Mouse (Mus musculus): ENCODE measurements at regions not wholly inside any gene's neighbourhood (a gene's known extent, or its start where the extent isn't known, plus 50 kb on each side); places are given as distances from the start of the nearest gene placed in this dataset.

DNA sequence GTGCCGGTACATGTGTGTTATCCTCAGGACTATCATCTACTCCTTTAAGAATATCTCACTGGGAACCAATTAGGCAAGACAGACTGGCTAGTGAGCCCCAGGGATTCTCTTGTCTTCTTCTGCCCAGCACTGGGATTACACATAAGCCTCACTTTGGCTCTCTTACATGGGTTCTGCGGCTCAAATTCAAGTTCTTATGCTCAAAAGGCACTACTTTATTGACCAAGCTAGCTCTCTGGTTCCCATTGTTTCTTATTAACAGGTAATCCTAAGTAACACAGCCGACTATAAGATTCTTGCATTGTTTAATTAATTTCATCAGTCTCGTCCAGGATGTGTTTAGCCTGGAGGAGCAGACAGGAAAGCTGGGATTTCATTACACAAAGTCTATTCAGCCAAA is 80.3 kb upstream of the Tab2 start:
- Histone ChIP-seq H3K4me2 (replicated peaks) (no peak overlapping the region), H3K27ac (no peak overlapping the region), H3K9me3 (no peaks in the 10 kb centered on the region), H3K4me3 (replicated peaks) (no peak overlapping the region), H3K36me3 (no peaks in the 10 kb centered on the region), H3K27me3 (replicated peaks) (no peaks in the 10 kb centered on the region), H3K9ac (no peak overlapping the region), H3K4me1 (replicated peaks) (no peaks in the 10 kb centered on the region)
- WGBS: 76% methylated on average over 4 of the region's 4 CpGs
- no peak for ATAC-seq

DNA sequence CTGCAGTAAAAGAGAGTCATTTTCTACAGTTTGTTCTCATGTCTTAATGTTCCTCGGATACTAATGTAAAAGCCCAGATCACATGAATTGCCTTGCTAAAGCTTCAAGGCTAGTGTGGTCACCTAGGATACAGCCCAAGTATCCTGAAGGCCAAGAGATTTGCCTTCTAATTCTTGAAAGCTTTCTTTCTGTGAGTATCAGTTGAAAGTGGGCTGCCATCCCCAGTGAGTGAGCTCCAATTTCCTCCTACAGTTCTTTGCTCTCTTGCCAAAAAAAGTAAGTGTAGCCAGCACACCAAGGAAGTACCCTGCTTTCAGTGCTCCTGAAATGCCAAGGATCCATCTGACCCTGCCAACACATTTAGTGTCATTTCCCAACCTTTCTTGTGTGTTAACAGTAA is 79.3 kb upstream of the Tab2 start:
- no peaks in the 10 kb centered on the region for H3K4me1 ChIP-seq (replicated peaks)
- no peak overlapping the region for H3K27ac ChIP-seq
- ATAC-seq: no peak
- no peaks in the 10 kb centered on the region for H3K36me3 ChIP-seq
- H3K9me3 ChIP-seq: no peaks in the 10 kb centered on the region
- 60% methylated on average over 1 of the region's 1 CpGs for whole genome bisulfite sequencing
- H3K4me3 ChIP-seq (replicated peaks): no peak overlapping the region
- H3K27me3 ChIP-seq (replicated peaks): no peaks in the 10 kb centered on the region
- H3K4me2 ChIP-seq (replicated peaks): no peak overlapping the region
- H3K9ac ChIP-seq: no peak overlapping the region

GRCm38 (mm10) chr10:8032203-8032602 is 76.2 kb upstream of the Tab2 start:
- Histone ChIP-seq H3K4me1 (replicated peaks) (peaks cover 6% of the 10 kb centered on the region), H3K36me3 (no peaks in the 10 kb centered on the region), H3K9ac (no peak overlapping the region), H3K27ac (no peak overlapping the region), H3K4me3 (replicated peaks) (no peak overlapping the region), H3K27me3 (replicated peaks) (no peaks in the 10 kb centered on the region), H3K9me3 (no peaks in the 10 kb centered on the region), H3K4me2 (replicated peaks) (no peak overlapping the region)
- no peak for ATAC-seq
- 86% methylated on average over 1 of the region's 1 CpGs for WGBS

GRCm38 (mm10) chr10:8028840-8029239 is 72.8 kb upstream of the Tab2 start:
- Histone ChIP-seq H3K27ac (no peak overlapping the region), H3K4me2 (replicated peaks) (no peak overlapping the region), H3K4me1 (replicated peaks) (peaks cover 6% of the 10 kb centered on the region), H3K9me3 (no peaks in the 10 kb centered on the region), H3K9ac (no peak overlapping the region), H3K36me3 (no peaks in the 10 kb centered on the region), H3K27me3 (replicated peaks) (no peaks in the 10 kb centered on the region), H3K4me3 (replicated peaks) (no peak overlapping the region)
- WGBS: 46% methylated on average over 2 of the region's 2 CpGs
- peak; percentile 72 for ATAC-seq

DNA sequence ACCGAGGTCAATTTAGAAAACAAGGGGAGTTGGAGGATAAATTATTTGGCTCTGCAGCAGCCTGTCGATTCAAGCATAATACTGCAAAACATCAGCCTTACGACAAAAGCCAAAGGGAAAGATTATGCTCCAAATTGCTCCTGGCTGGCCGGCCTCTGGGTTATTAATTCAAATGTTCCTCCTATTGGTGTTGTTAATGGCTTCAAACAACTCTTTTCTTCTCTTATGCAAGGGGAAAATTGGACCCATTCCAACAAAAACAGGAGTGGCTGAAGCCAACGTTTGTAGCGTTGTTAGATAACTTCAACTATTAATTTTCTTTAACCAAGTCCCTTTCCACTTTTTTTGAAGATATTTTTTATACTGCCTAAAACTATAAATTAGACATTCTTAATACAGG is 71.0 kb upstream of the Tab2 start:
- Histone ChIP-seq H3K27ac (no peak overlapping the region), H3K4me3 (replicated peaks) (no peak overlapping the region), H3K9ac (no peak overlapping the region), H3K9me3 (no peaks in the 10 kb centered on the region), H3K4me2 (replicated peaks) (no peak overlapping the region), H3K27me3 (replicated peaks) (no peaks in the 10 kb centered on the region), H3K4me1 (replicated peaks) (peaks cover 7% of the 10 kb centered on the region), H3K36me3 (no peaks in the 10 kb centered on the region)
- peak; percentile 34; the same call in 1 of the 2 replicates for ATAC-seq
- 14% methylated on average over 6 of the region's 6 CpGs for WGBS

GRCm38 (mm10) chr10:8023741-8024140 is 67.7 kb upstream of the Tab2 start:
- ATAC-seq: no peak
- Histone ChIP-seq H3K36me3 (no peaks in the 10 kb centered on the region), H3K9me3 (no peaks in the 10 kb centered on the region), H3K4me3 (replicated peaks) (no peak overlapping the region), H3K27ac (no peak overlapping the region), H3K4me2 (replicated peaks) (no peak overlapping the region), H3K4me1 (replicated peaks) (peaks cover 6% of the 10 kb centered on the region), H3K27me3 (replicated peaks) (no peaks in the 10 kb centered on the region), H3K9ac (no peak overlapping the region)
- WGBS: 91% methylated on average over 2 of the region's 2 CpGs

- no peak overlapping the region for H3K9ac ChIP-seq
- peak; percentile 36; the same call in 1 of the 2 replicates for ATAC-seq
- no peaks in the 10 kb centered on the region for H3K9me3 ChIP-seq
- H3K27me3 ChIP-seq (replicated peaks): no peaks in the 10 kb centered on the region
- 52% methylated on average over 1 of the region's 1 CpGs for WGBS
- H3K4me2 ChIP-seq (replicated peaks): no peak overlapping the region
- H3K27ac ChIP-seq: no peak overlapping the region
- H3K36me3 ChIP-seq: no peaks in the 10 kb centered on the region
- peaks cover 2% of the 10 kb centered on the region; the same call in 1 of the 2 replicates for H3K4me1 ChIP-seq (replicated peaks)
- no peak overlapping the region for H3K4me3 ChIP-seq (replicated peaks)
These were observed 65.9 kb upstream of the Tab2 start for GRCm38 (mm10) chr10:8021971-8022370.

GRCm38 (mm10) chr10:8020916-8021705 is 65.1 kb upstream of the Tab2 start:
- H3K9ac ChIP-seq: no peak overlapping the region
- no peaks in the 10 kb centered on the region for H3K27me3 ChIP-seq (replicated peaks)
- no peaks in the 10 kb centered on the region for H3K36me3 ChIP-seq
- H3K4me3 ChIP-seq (replicated peaks): no peak overlapping the region
- 57% methylated on average over 4 of the region's 4 CpGs for WGBS
- peak; percentile 60 for ATAC-seq
- no peaks in the 10 kb centered on the region for H3K9me3 ChIP-seq
- H3K4me1 ChIP-seq (replicated peaks): 0 out of 2 replicates have a peak, but pooled peaks cover 2% of the 10 kb centered on the region
- H3K4me2 ChIP-seq (replicated peaks): no peak overlapping the region
- H3K27ac ChIP-seq: no peak overlapping the region

DNA sequence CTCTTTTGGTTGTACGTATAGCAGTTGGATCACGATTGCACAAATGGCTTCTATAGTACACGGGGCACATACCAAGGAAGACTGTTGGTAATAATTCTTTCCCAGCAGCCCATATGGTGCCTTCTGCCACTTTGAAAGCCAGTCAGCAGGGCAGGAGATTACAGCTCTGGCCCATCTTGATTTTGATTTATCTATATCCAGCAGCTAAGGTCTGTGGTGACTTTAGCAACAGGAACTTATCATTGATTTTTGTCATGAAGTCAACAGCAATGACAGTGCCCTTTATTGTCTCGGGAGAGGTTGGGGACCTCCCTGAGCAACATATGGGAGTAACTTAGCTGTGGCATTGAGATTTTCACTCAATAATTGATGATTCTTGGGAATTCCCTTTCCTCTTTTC is 64.1 kb upstream of the Tab2 start:
- no peak overlapping the region for H3K4me3 ChIP-seq (replicated peaks)
- no peak for ATAC-seq

DNA sequence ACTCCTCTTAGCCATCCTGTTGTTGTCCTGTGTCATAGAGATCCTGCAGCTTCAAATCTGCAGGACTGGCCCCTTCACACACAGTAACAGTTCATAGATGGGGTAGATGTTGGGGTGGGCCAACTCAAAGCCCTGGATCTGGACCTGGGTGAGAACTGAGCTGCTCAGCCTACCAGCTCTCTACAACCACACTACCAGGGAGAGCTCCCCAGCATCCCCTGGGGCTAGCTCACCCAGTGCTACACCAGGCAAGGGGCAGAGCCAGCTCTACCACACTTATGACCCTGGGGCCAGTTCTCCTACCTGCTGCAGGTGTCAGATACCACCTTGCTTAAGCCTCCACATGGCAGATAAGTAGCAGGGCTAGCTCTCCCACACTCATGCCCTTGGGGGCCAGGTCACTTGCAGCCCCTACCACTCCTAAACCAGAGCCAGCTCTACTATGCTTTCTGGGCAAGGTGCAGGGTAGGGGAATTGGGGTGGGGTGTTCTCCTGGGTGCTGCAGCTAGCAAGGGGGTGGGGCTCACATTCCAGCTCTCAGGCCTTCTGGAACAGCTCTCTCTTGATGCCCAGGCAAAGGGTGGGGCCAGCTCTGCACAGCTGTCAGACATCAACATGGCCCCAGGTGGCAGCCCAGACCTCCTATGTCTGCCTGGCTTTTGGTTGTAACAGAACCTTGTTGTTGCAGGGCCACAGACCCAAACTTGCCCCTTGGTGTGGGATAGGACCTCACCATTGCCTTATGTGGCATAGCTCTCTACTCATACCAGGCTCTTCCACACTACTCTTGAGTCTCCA is 62.4 kb upstream of the Tab2 start:
- H3K4me2 ChIP-seq (replicated peaks): no peak overlapping the region
- no peak overlapping the region for H3K27ac ChIP-seq
- no peaks in the 10 kb centered on the region for H3K9me3 ChIP-seq
- peak; percentile 41; the same call in 1 of the 2 replicates for ATAC-seq
- no peak overlapping the region for H3K9ac ChIP-seq
- 0 out of 2 replicates have a peak, but pooled peaks cover 2% of the 10 kb centered on the region for H3K4me1 ChIP-seq (replicated peaks)
- no peaks in the 10 kb centered on the region for H3K36me3 ChIP-seq
- H3K27me3 ChIP-seq (replicated peaks): no peaks in the 10 kb centered on the region
- no peak overlapping the region for H3K4me3 ChIP-seq (replicated peaks)

More for the DNA sequence above, 64.1 kb upstream of the Tab2 start:
- H3K27ac ChIP-seq: no peak overlapping the region
- 80% methylated on average over 4 of the region's 4 CpGs for whole genome bisulfite sequencing
- H3K27me3 ChIP-seq (replicated peaks): no peaks in the 10 kb centered on the region
- H3K4me1 ChIP-seq (replicated peaks): 0 out of 2 replicates have a peak, but pooled peaks cover 2% of the 10 kb centered on the region
- H3K9ac ChIP-seq: no peak overlapping the region
- H3K4me2 ChIP-seq (replicated peaks): no peak overlapping the region
- no peaks in the 10 kb centered on the region for H3K9me3 ChIP-seq
- H3K36me3 ChIP-seq: no peaks in the 10 kb centered on the region

- Histone ChIP-seq H3K27ac (no peak overlapping the region), H3K4me2 (replicated peaks) (no peak overlapping the region), H3K9ac (no peak overlapping the region), H3K4me1 (replicated peaks) (no peaks in the 10 kb centered on the region), H3K36me3 (no peaks in the 10 kb centered on the region), H3K27me3 (replicated peaks) (no peaks in the 10 kb centered on the region), H3K9me3 (no peaks in the 10 kb centered on the region), H3K4me3 (replicated peaks) (no peak overlapping the region)
- WGBS: 82% methylated on average over 2 of the region's 2 CpGs
- ATAC-seq: no peak
These were observed 60.7 kb upstream of the Tab2 start for GRCm38 (mm10) chr10:8016741-8017140.

DNA sequence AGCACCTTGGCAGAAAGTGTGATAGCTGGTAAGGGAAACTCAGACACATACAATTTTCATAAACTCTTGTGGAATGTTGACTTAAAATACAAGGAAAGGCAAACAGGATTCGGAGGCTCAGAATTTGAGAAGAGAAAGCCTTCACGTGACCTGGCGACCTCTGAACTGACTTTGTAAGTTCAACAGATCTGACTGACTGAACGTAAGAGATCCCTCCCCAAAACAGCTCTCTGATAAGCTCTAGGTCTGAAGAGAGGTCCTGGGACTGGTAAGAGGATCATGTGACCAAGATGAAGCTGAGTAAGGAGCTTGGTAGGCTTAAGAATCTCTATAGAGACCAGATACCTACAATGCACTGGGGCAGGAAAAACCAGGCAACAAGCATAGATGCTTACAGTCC is 55.7 kb upstream of the Tab2 start:
- 57% methylated on average over 4 of the region's 4 CpGs for WGBS
- no peaks in the 10 kb centered on the region for H3K4me1 ChIP-seq (replicated peaks)
- no peaks in the 10 kb centered on the region for H3K36me3 ChIP-seq
- no peak for ATAC-seq
- no peak overlapping the region for H3K27ac ChIP-seq
- no peak overlapping the region for H3K9ac ChIP-seq
- no peaks in the 10 kb centered on the region for H3K27me3 ChIP-seq (replicated peaks)
- no peak overlapping the region for H3K4me3 ChIP-seq (replicated peaks)
- H3K4me2 ChIP-seq (replicated peaks): no peak overlapping the region
- no peaks in the 10 kb centered on the region for H3K9me3 ChIP-seq
